Mouse (Mus musculus) stomach, adult 2 months (tissue): ENCODE results near the gene Tnfrsf19. TPM values are rescaled to one million over a fixed set of nuclear protein-coding genes. Genes with fewer than 3 reads are reported as not detected.

Source experiments
- polyA plus RNA-seq: library from polyadenylated mRNA; depleted of rRNA; stranded (reverse); fragments of >200 nt; gene quantifications from 2 replicates; pipeline ENCODE4 v1.2.3, GENCODE M21; 2012; rRNA removed

Tnfrsf19 gene
- 7.4 and 11.1 TPM in 2 replicates for polyA plus RNA-seq

DNA sequence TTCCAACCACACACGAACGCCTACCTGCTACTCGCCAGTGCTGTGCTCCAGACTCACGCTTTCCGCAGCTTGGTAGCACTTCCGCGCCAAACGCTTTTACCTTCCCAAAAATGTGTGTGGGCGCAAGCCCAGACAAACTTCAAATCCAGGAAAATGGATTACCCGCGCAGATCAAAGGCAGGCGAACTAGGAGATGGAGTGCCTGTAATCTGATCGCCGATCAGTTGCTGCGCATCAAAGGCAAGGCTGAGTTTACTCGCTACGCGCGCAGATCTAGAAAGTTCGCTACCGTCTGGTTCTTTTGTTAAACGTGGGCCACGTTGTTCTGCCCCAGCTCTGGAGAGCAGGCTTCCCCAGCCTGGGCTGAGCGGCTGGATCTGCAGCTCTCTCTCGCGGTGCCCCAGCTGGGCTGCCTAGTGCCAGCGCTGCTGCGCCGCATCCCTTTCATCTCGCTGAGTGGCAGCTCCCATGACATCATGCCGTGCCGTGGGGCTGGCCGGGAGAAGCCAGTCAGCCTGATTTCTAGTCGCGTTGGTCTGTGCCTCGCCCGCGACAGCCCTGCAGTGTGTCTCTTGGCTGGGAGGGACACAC, at the start of gene Tnfrsf19:
TSS of gene Tnfrsf19 (minus strand) at position 400 of the 591 bp plus-strand sequence.

Other genes with a start within 250 kb of the Tnfrsf19 start
- 0.09 and 0.14 TPM in 2 replicates for gene Sacs, start 92.0 kb upstream of the Tnfrsf19 start, polyA plus RNA-seq
- 0.46 and 0.62 TPM in 2 replicates for gene Sgcg, start 212.0 kb upstream of the Tnfrsf19 start, polyA plus RNA-seq